Mouse (Mus musculus): ENCODE results near the gene Gm21974. TPM values are rescaled to one million over a fixed set of nuclear protein-coding genes. Genes with fewer than 3 reads are reported as not detected.
"Not testable (repeated sequence)": the region's sequence is repeated elsewhere in the genome, so short reads cannot be mapped to it uniquely, and the experiment has no call there.

The Gm21974 gene
- polyA plus RNA-seq, 1 experiment, result not detected

GRCm38 (mm10) chr7:127879301-127879700, 16.0 kb downstream of the Gm21974 start:
- DNase-seq (ENCODE audit: extremely low spot score in 1 of 2, low spot score in 1 of 2), result no peak

GRCm38 (mm10) chr7:127876467-127877348, 18.5 kb downstream of the Gm21974 start, which contains the start of gene Zfp668:
TSS of gene Zfp668 (minus strand) at chr7:127876828.
- peak; percentile 78 to 95 for DNase-seq (ENCODE audit: extremely low spot score in 1 of 2, low spot score in 1 of 2)

GRCm38 (mm10) chr7:127876041-127876466, 19.2 kb downstream of the Gm21974 start, which contains the start of gene Zfp646:
TSS of gene Zfp646 (plus strand) at chr7:127876221.
- peak in 1 of 2 experiments; percentile 66 for DNase-seq (ENCODE audit: extremely low spot score in 1 of 2, low spot score in 1 of 2)

- DNase-seq (ENCODE audit: extremely low spot score in 1 of 2, low spot score in 1 of 2), result peak; percentile 85 to 92
Observed at GRCm38 (mm10) chr7:127875627-127876001, 19.6 kb downstream of the Gm21974 start.

GRCm38 (mm10) chr7:127874812-127875626, 20.2 kb downstream of the Gm21974 start:
- no peak for DNase-seq (ENCODE audit: extremely low spot score in 1 of 2, low spot score in 1 of 2)

- DNase-seq (ENCODE audit: extremely low spot score in 1 of 2, low spot score in 1 of 2), result no peak
Observed at GRCm38 (mm10) chr7:127870136-127870821, 25.0 kb downstream of the Gm21974 start.

- DNase-seq (ENCODE audit: extremely low spot score in 1 of 2, low spot score in 1 of 2), result peak in 1 of 2 experiments; percentile 58
Observed at GRCm38 (mm10) chr7:127869149-127869810, 26.0 kb downstream of the Gm21974 start.

GRCm38 (mm10) chr7:127867641-127868040, 27.6 kb downstream of the Gm21974 start:
- no peak for DNase-seq (ENCODE audit: extremely low spot score in 1 of 2, low spot score in 1 of 2)

GRCm38 (mm10) chr7:127866434-127866833, 28.8 kb downstream of the Gm21974 start:
- DNase-seq (ENCODE audit: extremely low spot score in 1 of 2, low spot score in 1 of 2), result no peak

GRCm38 (mm10) chr7:127858258-127858657, 37.0 kb downstream of the Gm21974 start:
- no peak for DNase-seq (ENCODE audit: extremely low spot score in 1 of 2, low spot score in 1 of 2)

GRCm38 (mm10) chr7:127850906-127851305, 44.3 kb downstream of the Gm21974 start:
- no peak for DNase-seq (ENCODE audit: extremely low spot score in 1 of 2, low spot score in 1 of 2)

GRCm38 (mm10) chr7:127849973-127850875, 45.0 kb downstream of the Gm21974 start:
- DNase-seq (ENCODE audit: extremely low spot score in 1 of 2, low spot score in 1 of 2), result no peak

GRCm38 (mm10) chr7:127842001-127842718, 53.1 kb downstream of the Gm21974 start:
- peak; percentile 40 to 83 for DNase-seq (ENCODE audit: extremely low spot score in 1 of 2, low spot score in 1 of 2)

- peak; percentile 96 to 98 for DNase-seq (ENCODE audit: extremely low spot score in 1 of 2, low spot score in 1 of 2)
Observed at GRCm38 (mm10) chr7:127841340-127842000, 53.8 kb downstream of the Gm21974 start.

- peak; percentile 78 to 85 for DNase-seq (ENCODE audit: extremely low spot score in 1 of 2, low spot score in 1 of 2)
Observed at GRCm38 (mm10) chr7:127840886-127841285, 54.4 kb downstream of the Gm21974 start.

- not testable (repeated sequence) for DNase-seq (ENCODE audit: extremely low spot score in 1 of 2, low spot score in 1 of 2)
Observed at GRCm38 (mm10) chr7:127840031-127840430, 55.2 kb downstream of the Gm21974 start.

- DNase-seq (ENCODE audit: extremely low spot score in 1 of 2, low spot score in 1 of 2), result not testable (repeated sequence)
Observed at GRCm38 (mm10) chr7:127837878-127838277, 57.4 kb downstream of the Gm21974 start.

- DNase-seq (ENCODE audit: extremely low spot score in 1 of 2, low spot score in 1 of 2), result no peak
Observed at GRCm38 (mm10) chr7:127837473-127837872, 57.8 kb downstream of the Gm21974 start.

Data from frontal cortex, adult 2 months (tissue).